Mouse (Mus musculus) heart, adult 2 months (tissue): ENCODE measurements at regions not wholly inside any gene's neighbourhood (a gene's known extent, or its start where the extent isn't known, plus 50 kb on each side); places are given as distances from the start of the nearest gene placed in this dataset.

Source experiments
- DNase-seq, 2 experiments: peaks; one replicate each; pipeline ENCODE4 v3.0.0; 2021
- H3K27ac ChIP-seq: fragments of 200-600 bp; 2 replicates; pipeline ENCODE4 v1.8.1; 2022
- H3K27me3 ChIP-seq: fragments of 200-500 bp; 2 replicates; pipeline ENCODE4 v1.6.1; 2012; ENCODE audit warnings: mild to moderate bottlenecking, low read length, inconsistent platforms, mixed read lengths; ENCODE audit not compliant: control insufficient read depth, insufficient read depth
- H3K36me3 ChIP-seq: fragments of 200-500 bp; 2 replicates; pipeline ENCODE4 v1.6.1; 2012; ENCODE audit warnings: low read length, inconsistent platforms; ENCODE audit not compliant: control insufficient read depth, insufficient read depth
- H3K4me1 ChIP-seq: fragments of 200-500 bp; 2 replicates; pipeline ENCODE4 v1.6.1; 2011; ENCODE audit warnings: low read length; ENCODE audit not compliant: control insufficient read depth, insufficient read depth
- H3K4me3 ChIP-seq: fragments of 200-600 bp; 2 replicates; pipeline ENCODE4 v1.8.1; 2022
- H3K79me2 ChIP-seq: fragments of 200-500 bp; replicated peaks from 2 replicates; pipeline ENCODE4 v1.6.1; 2012; ENCODE audit warnings: mild to moderate bottlenecking, inconsistent platforms, low read length, moderate library complexity, mixed read lengths; ENCODE audit not compliant: control insufficient read depth, insufficient read depth
- H3K9ac ChIP-seq: fragments of 200-500 bp; 2 replicates; pipeline ENCODE4 v1.6.1; 2012; ENCODE audit warnings: low read depth, mild to moderate bottlenecking, control low read depth, inconsistent platforms, low read length, mixed read lengths
- CTCF ChIP-seq: fragments of 200-600 bp; IDR thresholded peaks from 2 replicates; pipeline ENCODE4 v1.8.1; 2022; ENCODE audit warnings: antibody characterized with exemption, mild to moderate bottlenecking, moderate library complexity
- EP300 ChIP-seq: fragments of 200-500 bp; IDR thresholded peaks from 2 replicates; pipeline ENCODE4 v1.6.1; 2011; ENCODE audit warnings: low read depth, low read length, control low read depth; ENCODE audit not compliant: insufficient read depth
- POLR2A ChIP-seq: fragments of 200-500 bp; IDR thresholded peaks from 2 replicates; pipeline ENCODE4 v1.6.1; 2011; ENCODE audit warnings: mild to moderate bottlenecking, low read depth, low read length, control low read depth; ENCODE audit not compliant: insufficient read depth
- WGBS: fragments of 180-500 bp; shearing (Covaris S2); methylation state at CpG from one replicate; pipeline ENCODE4 v1.1.7; 2018; 5-methylcytosine and 5-hydroxymethylcytosine counted together
- intact Hi-C: fragments of 180-260 bp; cut with DNase I; formaldehyde crosslinking; loops from one replicate; pipeline ENCODE4 v1.15.1; 2025

GRCm38 (mm10) chr15:87325389-87325788 is 218.7 kb upstream of the Fam19a5 start:
- Histone ChIP-seq H3K79me2 (no peaks in the 10 kb centered on the region), H3K4me1 (no peaks in the 10 kb centered on the region), H3K27ac (no peak overlapping the region), H3K27me3 (no peaks in the 10 kb centered on the region), H3K36me3 (no peaks in the 10 kb centered on the region), H3K9ac (no peak overlapping the region), H3K4me3 (no peak overlapping the region)
- TF ChIP-seq POLR2A (no peak), EP300 (no peak), CTCF (no peak)
- no peak for DNase-seq
- intact Hi-C loops = no loop called here
- 68% methylated on average over 5 of the region's 5 CpGs for WGBS

- H3K27me3 ChIP-seq = no peaks in the 10 kb centered on the region
- no peak for DNase-seq
- H3K4me1 ChIP-seq = no peaks in the 10 kb centered on the region
- WGBS = 78% methylated on average over 6 of the region's 6 CpGs
- no peaks in the 10 kb centered on the region for H3K36me3 ChIP-seq
- TF ChIP-seq EP300 (no peak), CTCF (no peak), POLR2A (no peak)
- no peaks in the 10 kb centered on the region for H3K79me2 ChIP-seq
- H3K9ac ChIP-seq = no peak overlapping the region
- H3K4me3 ChIP-seq = no peak overlapping the region
- no peak overlapping the region for H3K27ac ChIP-seq
- intact Hi-C loops = no loop called here
Measured at GRCm38 (mm10) chr15:87326281-87326680, 217.8 kb upstream of the Fam19a5 start.

DNA sequence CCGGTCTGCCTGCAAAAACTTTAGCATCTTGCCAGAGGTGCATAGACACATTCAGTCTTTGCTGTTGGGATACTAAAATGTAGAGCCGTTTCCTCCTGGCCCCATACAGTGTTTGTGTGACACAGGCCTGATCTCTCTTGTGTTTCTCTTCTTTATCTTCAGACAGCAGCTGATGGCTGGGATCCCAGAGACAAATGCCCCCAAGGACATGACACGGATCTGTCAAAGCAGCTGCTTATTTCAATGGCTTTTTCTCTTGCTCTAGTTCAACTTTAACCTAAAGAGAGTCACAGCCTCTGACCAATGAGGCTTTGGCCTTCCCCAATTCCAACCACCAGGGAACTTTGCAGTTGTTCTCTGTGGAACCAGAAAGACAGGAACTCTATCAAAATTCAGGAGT is 211.7 kb upstream of the Fam19a5 start:
- Histone ChIP-seq H3K4me3 (no peak overlapping the region), H3K36me3 (no peaks in the 10 kb centered on the region), H3K9ac (no peak overlapping the region), H3K4me1 (no peaks in the 10 kb centered on the region), H3K27ac (no peak overlapping the region), H3K79me2 (no peaks in the 10 kb centered on the region), H3K27me3 (no peaks in the 10 kb centered on the region)
- WGBS = 47% methylated on average over 3 of the region's 3 CpGs
- TF ChIP-seq EP300 = no peak
- peak; percentile 7; the same call in 1 of the 2 replicates for TF ChIP-seq CTCF
- intact Hi-C loops = no loop called here
- peak in 1 of 2 experiments; percentile 10 for DNase-seq

DNA sequence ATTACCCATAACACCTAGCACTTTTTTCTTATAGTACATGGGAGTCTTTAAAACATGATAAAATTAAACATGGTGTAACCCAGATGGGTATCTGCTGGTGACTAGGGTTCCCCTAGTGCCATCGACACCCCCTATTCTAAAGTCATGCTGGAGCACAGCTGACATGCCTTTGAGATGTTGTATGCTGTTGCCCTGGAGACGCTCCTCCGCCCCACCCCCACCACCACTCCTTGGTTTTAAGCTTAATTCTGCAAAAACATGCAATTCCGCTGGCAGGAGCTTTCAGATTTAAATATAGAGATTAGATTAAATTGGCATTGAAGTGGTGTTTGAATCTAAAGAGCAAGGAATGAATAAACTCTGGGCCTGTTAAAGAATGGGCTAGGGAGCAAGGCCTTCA is 210.6 kb upstream of the Fam19a5 start:
- intact Hi-C loops = no loop called here
- no peaks in the 10 kb centered on the region for H3K36me3 ChIP-seq
- no peaks in the 10 kb centered on the region for H3K79me2 ChIP-seq
- no peak overlapping the region for H3K27ac ChIP-seq
- WGBS = 80% methylated on average over 4 of the region's 4 CpGs
- no peaks in the 10 kb centered on the region for H3K4me1 ChIP-seq
- H3K9ac ChIP-seq = no peak overlapping the region
- no peak for TF ChIP-seq POLR2A
- TF ChIP-seq EP300 = no peak
- no peak for TF ChIP-seq CTCF
- H3K27me3 ChIP-seq = no peaks in the 10 kb centered on the region
- no peak overlapping the region for H3K4me3 ChIP-seq
- no peak for DNase-seq

- no peaks in the 10 kb centered on the region; the same call in 1 of the 2 replicates for H3K4me1 ChIP-seq
- H3K27ac ChIP-seq = no peak overlapping the region
- no peaks in the 10 kb centered on the region for H3K27me3 ChIP-seq
- intact Hi-C loops = no loop called here
- H3K79me2 ChIP-seq = no peaks in the 10 kb centered on the region
- no peaks in the 10 kb centered on the region for H3K36me3 ChIP-seq
- no peak overlapping the region for H3K4me3 ChIP-seq
- H3K9ac ChIP-seq = no peak overlapping the region
- TF ChIP-seq EP300 (no peak), CTCF (peak; percentile 44)
- WGBS = 54% methylated on average over 4 of the region's 4 CpGs
- no peak for DNase-seq
Measured at GRCm38 (mm10) chr15:87334430-87334829, 209.7 kb upstream of the Fam19a5 start.

DNA sequence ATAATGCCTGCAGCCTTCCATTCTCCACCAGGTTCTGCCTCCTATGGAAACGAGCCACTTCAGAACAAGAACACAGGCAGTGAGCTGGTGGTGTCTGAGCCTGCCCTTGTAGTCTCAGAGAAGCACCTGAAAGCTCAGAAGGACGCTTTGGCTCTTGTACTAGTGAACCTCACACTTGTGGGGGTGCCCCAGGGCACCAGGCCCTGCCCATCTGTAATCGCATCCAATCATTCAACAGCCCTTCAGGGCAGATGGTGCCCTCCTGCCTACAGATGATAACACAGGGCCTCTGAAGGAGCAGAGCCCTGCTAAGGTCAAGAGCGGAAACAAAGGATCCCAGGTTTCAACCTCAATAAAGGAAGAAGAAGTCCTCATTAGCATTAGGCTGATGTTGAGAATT is 208.8 kb upstream of the Fam19a5 start:
- 75% methylated on average over 4 of the region's 4 CpGs for WGBS
- intact Hi-C loops = no loop called here

More for the DNA sequence above, 208.8 kb upstream of the Fam19a5 start:
- H3K4me3 ChIP-seq = no peak overlapping the region
- H3K27me3 ChIP-seq = no peaks in the 10 kb centered on the region
- no peak for DNase-seq
- no peaks in the 10 kb centered on the region for H3K36me3 ChIP-seq
- TF ChIP-seq CTCF = no peak
- TF ChIP-seq EP300 = no peak
- TF ChIP-seq POLR2A = no peak
- no peaks in the 10 kb centered on the region for H3K79me2 ChIP-seq
- no peak overlapping the region for H3K27ac ChIP-seq
- no peak overlapping the region for H3K9ac ChIP-seq
- no peaks in the 10 kb centered on the region; the same call in 1 of the 2 replicates for H3K4me1 ChIP-seq
